Mouse (Mus musculus) cerebellum, postnatal 14 days (tissue): Measurements from ENCODE around the gene Gm3164.
A peak's percentile ranks its signal among the peaks of the same experiment; 100 is the strongest.
"Not testable (repeated sequence)": the region's sequence is repeated elsewhere in the genome, so short reads cannot be mapped to it uniquely, and the experiment has no call there.

Experiments
- DNase-seq, 2 experiments: peaks; one replicate each; pipeline ENCODE4 v3.0.0; 2021; ENCODE audit warnings: mixed read lengths in 2 of 2

Gene Gm3164

GRCm38 (mm10) chr14:4414965-4415835 is at the start of gene Gm3164:
Gene Gm3164 (plus strand): TSS chr14:4415448.
- DNase-seq, result peak; percentile 47 to 49

- not testable (repeated sequence) for DNase-seq
Observed at GRCm38 (mm10) chr14:4368991-4369390, 46.3 kb upstream of the Gm3164 start.

- DNase-seq, result not testable (repeated sequence)
Observed at GRCm38 (mm10) chr14:4369691-4370090, 45.6 kb upstream of the Gm3164 start.

- DNase-seq, result not testable (repeated sequence)
Observed at GRCm38 (mm10) chr14:4377871-4378270, 37.4 kb upstream of the Gm3164 start.

- not testable (repeated sequence) for DNase-seq
Observed at GRCm38 (mm10) chr14:4385606-4386005, 29.6 kb upstream of the Gm3164 start.

- not testable (repeated sequence) for DNase-seq
Observed at GRCm38 (mm10) chr14:4392841-4393530, 22.3 kb upstream of the Gm3164 start.

GRCm38 (mm10) chr14:4397226-4397625 is 18.0 kb upstream of the Gm3164 start, which contains the start of gene Gm3159:
Gene Gm3159 (plus strand): TSS chr14:4397526.
- not testable (repeated sequence) for DNase-seq

- DNase-seq, result not testable (repeated sequence)
Observed at GRCm38 (mm10) chr14:4398624-4399023, 16.6 kb upstream of the Gm3164 start.

- DNase-seq, result not testable (repeated sequence)
Observed at GRCm38 (mm10) chr14:4400115-4400789, 15.0 kb upstream of the Gm3164 start.

- not testable (repeated sequence) for DNase-seq
Observed at GRCm38 (mm10) chr14:4401245-4401644, 14.0 kb upstream of the Gm3164 start.

GRCm38 (mm10) chr14:4403840-4404239 is 11.4 kb upstream of the Gm3164 start:
- not testable (repeated sequence) for DNase-seq

GRCm38 (mm10) chr14:4409939-4410338 is 5.3 kb upstream of the Gm3164 start:
- DNase-seq, result not testable (repeated sequence)

- not testable (repeated sequence) for DNase-seq
Observed at GRCm38 (mm10) chr14:4430692-4431091, 15.4 kb downstream of the Gm3164 start, which contains the start of gene Gm3173. Gene Gm3173 (plus strand): TSS chr14:4430992.

GRCm38 (mm10) chr14:4481445-4481844 is 66.2 kb downstream of the Gm3164 start, which contains the start of gene Gm3182:
Gene Gm3182 (plus strand): TSS chr14:4481745.
- DNase-seq, result not testable (repeated sequence)
